In genomic region chr14:117409778-117410177, GRCm38 (mm10) we compare ENCODE assay signal across 19 mouse cellular contexts.
DNase-seq lines count a peak whose midpoint lies in the region; TF ChIP-seq lines count a peak whose summit lies in the region.
"Had no signal": no experiment of that assay in that cellular context is flagged by ENCODE, and none has a peak within 500 bp of the region (broad histone marks: within the 10 kb centered on the region; RNA-seq: fewer than 3 reads in every experiment).

No protein-coding gene starts in this region.

- peak overlapping the region; percentile 22 for H3K27ac ChIP-seq in embryonic fibroblast, embryonic 13.5 days (ENCODE audit: insufficient read depth, low read length)
- H3K27ac ChIP-seq: embryonic facial prominence, embryonic 15.5 days; forebrain, embryonic 15.5 days; heart, adult 2 months; heart, embryonic 15.5 days; hindbrain, embryonic 13.5 days had no signal

- DNase-seq in layer of hippocampus, adult 11-12 months (ENCODE audit: low spot score) = peak; percentile 13
- no peak for DNase-seq in layer of hippocampus, postnatal 25 days (ENCODE audit: extremely low spot score in 1 of 2, low spot score in 1 of 2)
- DNase-seq in 3T3-L1 (ENCODE audit: low read depth, low spot score) = peak; percentile 87
- peak; percentile 42 for DNase-seq in telencephalon, adult 2 months (ENCODE audit: low read depth, low spot score)
- no peak for DNase-seq in lung, postnatal 25 days (ENCODE audit: low spot score)
- DNase-seq in spleen, postnatal 10 days (ENCODE audit: low spot score in 2 of 2) = no peak
- DNase-seq: adrenal gland, adult 2 months; adrenal gland, postnatal 25 days; cerebellum, adult 2 months; cerebellum, postnatal 10 days; embryo, embryonic 11 days; gastrocnemius, postnatal 14 days; heart, adult 2 months; heart, postnatal 14 days had no signal

- no peak for TF ChIP-seq CTCF in embryonic fibroblast, embryonic 13.5 days (IDR thresholded peaks at IDR 0.05; ENCODE audit: borderline replicate concordance, insufficient read depth, low read length)

- no peak for TF ChIP-seq POLR2A in embryonic fibroblast, embryonic 13.5 days (IDR thresholded peaks at IDR 0.05; ENCODE audit: low read depth, low read length)

- H3K4me1 ChIP-seq in embryonic fibroblast, embryonic 13.5 days (ENCODE audit: control insufficient read depth, insufficient read depth, low read length) = peaks cover 11% of the 10 kb centered on the region
- H3K4me1 ChIP-seq: forebrain, embryonic 15.5 days; heart, embryonic 15.5 days; hindbrain, embryonic 13.5 days had no signal

- no peak overlapping the region for H3K4me3 ChIP-seq in embryonic fibroblast, embryonic 13.5 days (ENCODE audit: insufficient read depth, low read length)
- H3K4me3 ChIP-seq: embryonic facial prominence, embryonic 15.5 days; forebrain, embryonic 15.5 days; heart, adult 2 months; heart, embryonic 15.5 days; hindbrain, embryonic 13.5 days had no signal

Comparison
In these comparisons a context has a peak if more than half of its experiments do, and no peak if none do; other contexts are left out.
1. DNase-seq: peak in layer of hippocampus, adult 11-12 months (single experiment), 3T3-L1 (single experiment) and telencephalon, adult 2 months (single experiment); none in layer of hippocampus, postnatal 25 days (0 of 2), lung, postnatal 25 days (single experiment) and spleen, postnatal 10 days (0 of 2).